Mouse (Mus musculus): ENCODE results near the gene Trip6. TPM values are rescaled to one million over a fixed set of nuclear protein-coding genes. Genes with fewer than 3 reads are reported as not detected.

Trip6 gene
- total and polyA plus RNA-seq, 3 experiments = 0.58 to 2.1 TPM; not detected in 1

DNA sequence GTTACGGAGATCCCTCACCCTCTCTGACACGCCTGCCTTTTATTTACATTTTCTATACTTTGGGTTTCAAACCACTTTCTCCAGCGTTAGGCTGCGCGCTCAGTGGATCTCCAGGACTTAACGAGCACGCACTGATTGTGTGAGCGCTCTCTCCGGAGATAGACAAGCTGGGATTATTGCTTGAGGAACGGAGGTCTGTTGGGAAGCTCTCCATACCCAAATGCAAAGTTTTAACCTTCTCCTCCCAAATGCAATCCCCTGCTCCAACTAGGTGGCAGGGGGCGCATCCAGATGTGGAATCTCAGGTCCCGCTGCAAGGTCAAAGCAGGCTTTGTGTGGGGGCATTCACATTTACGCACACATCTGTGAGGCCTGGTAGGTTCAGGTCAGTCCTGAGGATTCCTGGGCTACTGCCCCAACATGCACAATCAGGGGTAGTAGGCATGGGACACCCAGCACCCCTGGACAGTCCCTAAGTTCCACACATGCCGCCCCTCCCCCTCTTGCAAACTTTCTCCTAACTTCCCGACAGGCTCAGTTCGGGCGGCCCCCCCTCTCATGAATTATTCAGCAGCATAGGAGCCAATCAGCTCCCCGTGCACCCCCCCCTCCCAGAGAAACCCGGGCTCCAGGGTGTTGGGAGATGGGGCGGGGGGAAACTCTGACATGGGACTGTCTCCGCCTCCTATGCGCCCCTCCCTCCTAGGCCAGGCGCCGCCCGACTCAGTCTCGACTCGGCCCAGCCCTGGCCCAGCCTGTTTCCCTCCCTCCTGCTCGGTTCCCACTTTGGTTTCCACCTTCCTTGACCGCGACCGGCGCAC is 35.4 kb upstream of the Trip6 start, which contains the start of gene Ephb4:
TSS of gene Ephb4 (plus strand) at position 726 of the 821 bp plus-strand sequence.
- H3K4me3 ChIP-seq (ENCODE audit: control insufficient read depth in 1 of 2, insufficient read depth in 1 of 2, low read depth in 2 of 2, low read length in 2 of 2) = no peak within 1 kb of the TSS
- no peaks in the 10 kb centered on the region for H3K79me2 ChIP-seq (ENCODE audit: control insufficient read depth, insufficient read depth, low read length, poor library complexity)
- H3K27me3 ChIP-seq (ENCODE audit: control insufficient read depth in 1 of 2, insufficient read depth in 2 of 2, low read length in 2 of 2) = 0 out of 4 replicates have a peak, but pooled peaks cover 0 to 2% of the 10 kb centered on the region in 2 experiments
- no peaks in the 10 kb centered on the region; a peak in 1 of 4 replicates for H3K36me3 ChIP-seq (ENCODE audit: control insufficient read depth in 1 of 2, insufficient read depth in 2 of 2, low read length in 2 of 2)
- no peaks in the 10 kb centered on the region for H3K9me3 ChIP-seq (replicated peaks; ENCODE audit: insufficient read depth, low read length)
- H3K9ac ChIP-seq (ENCODE audit: control insufficient read depth, low read depth, low read length, poor library complexity, severe bottlenecking) = no peak within 1 kb of the TSS
- H3K4me1 ChIP-seq (ENCODE audit: control insufficient read depth in 1 of 2, insufficient read depth in 2 of 2, low read length in 2 of 2) = peaks cover 0 to 3% of the 10 kb centered on the region in 2 experiments; a peak in 2 of 4 replicates
- TF ChIP-seq JUND (IDR thresholded peaks at IDR 0.05; ENCODE audit: low read depth, low read length) = no peak
- TF ChIP-seq GABPA (IDR thresholded peaks at IDR 0.05; ENCODE audit: low read depth, low read length) = no peak
- TF ChIP-seq ZC3H11A (IDR thresholded peaks at IDR 0.05; ENCODE audit: low read depth, low read length) = no peak
- no peak for TF ChIP-seq USF1 (IDR thresholded peaks at IDR 0.05; ENCODE audit: low read depth, low read length)
- no peak for TF ChIP-seq SIN3A (IDR thresholded peaks at IDR 0.05; ENCODE audit: low read length)
- no peak for TF ChIP-seq ETS1 (IDR thresholded peaks at IDR 0.05; ENCODE audit: low read depth, low read length)
- TF ChIP-seq MAZ (IDR thresholded peaks at IDR 0.05; ENCODE audit: low read depth, low read length) = no peak
- no peak for TF ChIP-seq RAD21 (IDR thresholded peaks at IDR 0.05; ENCODE audit: low read depth, low read length)
- no peak for TF ChIP-seq KAT2A (conservative IDR thresholded peaks at IDR 0.05; ENCODE audit: low read depth, low read length)
- no peak for TF ChIP-seq MYC (IDR thresholded peaks at IDR 0.05; ENCODE audit: low read depth, low read length)
- no peak for TF ChIP-seq NELFE (IDR thresholded peaks at IDR 0.05; ENCODE audit: low read depth, low read length)
- TF ChIP-seq GATA1 (IDR thresholded peaks at IDR 0.05; ENCODE audit: low read depth, low read length) = no peak
- TF ChIP-seq E2F4 (IDR thresholded peaks at IDR 0.05; ENCODE audit: borderline replicate concordance, low read depth, low read length) = no peak
- H3K27ac ChIP-seq (ENCODE audit: control insufficient read depth, low read depth, low read length) = no peak within 1 kb of the TSS
- no peak for DNase-seq (ENCODE audit: low read depth, low spot score)

DNA sequence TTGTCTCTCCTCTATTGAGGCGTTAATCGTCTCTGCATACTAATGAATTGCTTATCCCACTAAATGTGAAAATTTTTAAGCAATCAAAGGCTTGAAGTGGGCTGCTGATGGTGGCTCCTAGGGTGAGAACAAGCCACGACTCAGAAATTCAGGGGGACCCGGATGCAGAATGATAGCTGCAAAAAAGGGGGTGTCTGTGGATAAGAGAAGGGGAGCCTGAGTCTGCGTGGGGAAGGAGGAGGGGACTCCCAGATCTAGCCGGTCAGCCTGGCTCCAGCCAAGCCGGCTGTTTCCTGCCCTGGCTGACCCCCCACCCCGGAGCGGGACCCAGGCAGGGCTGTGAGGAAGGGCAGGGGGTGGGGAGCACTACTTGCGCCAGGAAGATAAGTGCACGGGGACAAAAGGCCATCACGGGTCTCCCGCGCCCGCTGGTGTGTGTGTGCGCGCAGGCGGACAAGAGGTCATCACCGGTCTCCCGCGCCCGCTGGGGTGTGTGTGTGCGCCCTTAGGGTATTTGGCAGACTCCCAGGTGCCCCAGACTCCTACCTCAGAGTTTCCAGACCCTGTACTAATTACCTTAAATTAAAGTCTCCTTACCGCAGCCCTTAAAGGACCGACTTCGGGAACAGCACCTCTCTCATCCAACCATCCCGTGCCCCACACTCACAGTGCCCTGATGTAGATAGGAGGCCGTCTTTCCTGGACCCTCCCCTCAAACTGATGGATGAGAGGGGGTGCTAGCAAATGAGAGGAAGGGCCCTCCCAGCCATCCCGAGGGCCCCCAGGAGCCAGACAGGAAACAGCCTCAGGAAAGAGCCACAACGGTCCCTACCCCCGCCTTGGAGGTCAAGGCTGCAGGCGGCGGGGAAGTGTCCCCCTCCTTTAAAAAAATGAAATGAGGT is 34.5 kb upstream of the Trip6 start:
- H3K9ac ChIP-seq (ENCODE audit: control insufficient read depth, low read depth, low read length, poor library complexity, severe bottlenecking) = no peak overlapping the region
- H3K4me1 ChIP-seq (ENCODE audit: control insufficient read depth in 1 of 2, insufficient read depth in 2 of 2, low read length in 2 of 2) = peaks cover 0 to 3% of the 10 kb centered on the region in 2 experiments; a peak in 2 of 4 replicates
- H3K27me3 ChIP-seq (ENCODE audit: control insufficient read depth in 1 of 2, insufficient read depth in 2 of 2, low read length in 2 of 2) = 0 out of 4 replicates have a peak, but pooled peaks cover 0 to 2% of the 10 kb centered on the region in 2 experiments
- no peaks in the 10 kb centered on the region; a peak in 1 of 4 replicates for H3K36me3 ChIP-seq (ENCODE audit: control insufficient read depth in 1 of 2, insufficient read depth in 2 of 2, low read length in 2 of 2)
- H3K79me2 ChIP-seq (ENCODE audit: control insufficient read depth, insufficient read depth, low read length, poor library complexity) = no peaks in the 10 kb centered on the region
- no peaks in the 10 kb centered on the region for H3K9me3 ChIP-seq (replicated peaks; ENCODE audit: insufficient read depth, low read length)
- TF ChIP-seq MAZ (IDR thresholded peaks at IDR 0.05; ENCODE audit: low read depth, low read length) (no peak), BHLHE40 (IDR thresholded peaks at IDR 0.05; ENCODE audit: borderline replicate concordance, low read depth, low read length) (no peak)
- no peak overlapping the region for H3K4me3 ChIP-seq (ENCODE audit: control insufficient read depth in 1 of 2, insufficient read depth in 1 of 2, low read depth in 2 of 2, low read length in 2 of 2)
- no peak for DNase-seq (ENCODE audit: low read depth, low spot score)
- no peak overlapping the region for H3K27ac ChIP-seq (ENCODE audit: control insufficient read depth, low read depth, low read length)

Data from MEL (cell line).